Mouse (Mus musculus) kidney, postnatal 25 days (tissue): ENCODE results near the gene Tpgs1.

ENCODE experiments used
- DNase-seq, 2 experiments: peaks; one replicate each; pipeline ENCODE4 v3.0.0; 2021; ENCODE audit warnings: mixed read lengths in 2 of 2

The Tpgs1 gene

GRCm38 (mm10) chr10:79668771-79669575 lies at the start of gene Tpgs1:
Tpgs1 (plus strand) TSS chr10:79669369.
- DNase-seq = peak; percentile 91 to 93

GRCm38 (mm10) chr10:79623950-79624349 lies 45.2 kb upstream of the Tpgs1 start:
- no peak for DNase-seq

- no peak for DNase-seq
Measured at GRCm38 (mm10) chr10:79625398-79625797, 43.8 kb upstream of the Tpgs1 start.

GRCm38 (mm10) chr10:79626156-79626555 lies 43.0 kb upstream of the Tpgs1 start:
- DNase-seq = no peak

- DNase-seq = no peak
Measured at GRCm38 (mm10) chr10:79628377-79628776, 40.8 kb upstream of the Tpgs1 start.

- DNase-seq = no peak
Measured at GRCm38 (mm10) chr10:79631432-79631831, 37.7 kb upstream of the Tpgs1 start.

GRCm38 (mm10) chr10:79633006-79633777 lies 36.0 kb upstream of the Tpgs1 start:
- DNase-seq = no peak

- no peak for DNase-seq
Measured at GRCm38 (mm10) chr10:79636287-79636686, 32.9 kb upstream of the Tpgs1 start.

- DNase-seq = no peak
Measured at GRCm38 (mm10) chr10:79637128-79638110, 31.8 kb upstream of the Tpgs1 start, which contains the start of gene Shc2. Shc2 (minus strand) TSS chr10:79637918.

- DNase-seq = no peak
Measured at GRCm38 (mm10) chr10:79638486-79639204, 30.5 kb upstream of the Tpgs1 start.

- DNase-seq = no peak
Measured at GRCm38 (mm10) chr10:79645711-79646110, 23.5 kb upstream of the Tpgs1 start, which contains the start of gene Odf3l2. Odf3l2 (minus strand) TSS chr10:79645738.

GRCm38 (mm10) chr10:79649070-79649751 lies 20.0 kb upstream of the Tpgs1 start:
- DNase-seq = peak; percentile 72 to 83

GRCm38 (mm10) chr10:79652789-79653188 lies 16.4 kb upstream of the Tpgs1 start:
- DNase-seq = peak in 1 of 2 experiments; percentile 61

- no peak for DNase-seq
Measured at GRCm38 (mm10) chr10:79654946-79655395, 14.2 kb upstream of the Tpgs1 start.

GRCm38 (mm10) chr10:79658829-79659228 lies 10.3 kb upstream of the Tpgs1 start:
- DNase-seq = peak in 1 of 2 experiments; percentile 26

- no peak for DNase-seq
Measured at GRCm38 (mm10) chr10:79660298-79660697, 8.9 kb upstream of the Tpgs1 start.

- no peak for DNase-seq
Measured at GRCm38 (mm10) chr10:79661861-79662260, 7.3 kb upstream of the Tpgs1 start.

- peak; percentile 70 to 83 for DNase-seq
Measured at GRCm38 (mm10) chr10:79664131-79664665, 5.0 kb upstream of the Tpgs1 start, which contains the start of gene Madcam1. Madcam1 (plus strand) TSS chr10:79664559.

GRCm38 (mm10) chr10:79665051-79665450 lies 4.1 kb upstream of the Tpgs1 start:
- no peak for DNase-seq

GRCm38 (mm10) chr10:79666493-79666892 lies 2.7 kb upstream of the Tpgs1 start:
- no peak for DNase-seq

GRCm38 (mm10) chr10:79668076-79668475 lies 1.1 kb upstream of the Tpgs1 start:
- DNase-seq = no peak
